Mouse (Mus musculus) liver, embryonic 14.5 days (tissue): Measurements from ENCODE around the gene Cd93.

Experiments
- CTCF ChIP-seq: IDR thresholded peaks from 2 replicates; pipeline ENCODE4 v1.5.1; 2016; ENCODE audit warnings: antibody characterized with exemption, low read depth, control low read depth
- EP300 ChIP-seq: IDR thresholded peaks from 2 replicates; pipeline ENCODE4 v1.6.1; 2016; ENCODE audit warnings: antibody characterized with exemption, low read depth

- TF ChIP-seq CTCF (no peak), EP300 (no peak)
Measured at GRCm38 (mm10) chr2:148419776-148420175, 23.6 kb downstream of the Cd93 start.
